Mouse (Mus musculus) spleen, adult 2 months (tissue): ENCODE measurements at regions not wholly inside any gene's neighbourhood (a gene's known extent, or its start where the extent isn't known, plus 50 kb on each side); places are given as distances from the start of the nearest gene placed in this dataset.

Experiments
- CTCF ChIP-seq: fragments of 200-500 bp; IDR thresholded peaks from 2 replicates; pipeline ENCODE4 v1.5.1; 2011; ENCODE audit warnings: mild to moderate bottlenecking, inconsistent platforms; ENCODE audit not compliant: insufficient read depth, insufficient read length, insufficient replicate concordance; ENCODE audit errors: extremely low read depth
- POLR2A ChIP-seq: fragments of 200-500 bp; IDR thresholded peaks from 2 replicates; pipeline ENCODE4 v1.6.1; 2011; ENCODE audit warnings: low read depth, low read length, inconsistent platforms

GRCm38 (mm10) chr6:117646628-117647027, 194.4 kb upstream of the Zfp637 start:
- TF ChIP-seq POLR2A: no peak
- TF ChIP-seq CTCF: no peak
